Mouse (Mus musculus) brain, embryonic 14.5 days (tissue): ENCODE measurements around the gene Otud4. TPM values are rescaled to one million over a fixed set of nuclear protein-coding genes. Genes with fewer than 3 reads are reported as not detected.
A peak's percentile ranks its signal among the peaks of the same experiment; 100 is the strongest.

Experiments used
- DNase-seq: peaks from one replicate; pipeline ENCODE4 v3.0.0-alpha.2; 2011; ENCODE audit warnings: low read depth
- CTCF ChIP-seq: fragments of 200-500 bp; IDR thresholded peaks from 2 replicates; pipeline ENCODE4 v1.5.1; 2012; ENCODE audit warnings: inconsistent platforms, mild to moderate bottlenecking, moderate library complexity, borderline replicate concordance; ENCODE audit not compliant: insufficient read depth, insufficient read length; ENCODE audit errors: extremely low read depth
- POLR2A ChIP-seq: fragments of 200-500 bp; IDR thresholded peaks from 2 replicates; pipeline ENCODE4 v1.6.1; 2012; ENCODE audit warnings: mild to moderate bottlenecking, inconsistent platforms, borderline replicate concordance; ENCODE audit not compliant: poor library complexity, insufficient read depth, insufficient read length, severe bottlenecking; ENCODE audit errors: extremely low read depth
- polyA plus RNA-seq: library from polyadenylated mRNA; depleted of rRNA; stranded (reverse); fragments of >200 nt; gene quantifications from 2 replicates; pipeline ENCODE4 v1.2.3, GENCODE M21; 2012

Otud4 gene
- polyA plus RNA-seq, 1 experiment, result 28.9 TPM

DNA sequence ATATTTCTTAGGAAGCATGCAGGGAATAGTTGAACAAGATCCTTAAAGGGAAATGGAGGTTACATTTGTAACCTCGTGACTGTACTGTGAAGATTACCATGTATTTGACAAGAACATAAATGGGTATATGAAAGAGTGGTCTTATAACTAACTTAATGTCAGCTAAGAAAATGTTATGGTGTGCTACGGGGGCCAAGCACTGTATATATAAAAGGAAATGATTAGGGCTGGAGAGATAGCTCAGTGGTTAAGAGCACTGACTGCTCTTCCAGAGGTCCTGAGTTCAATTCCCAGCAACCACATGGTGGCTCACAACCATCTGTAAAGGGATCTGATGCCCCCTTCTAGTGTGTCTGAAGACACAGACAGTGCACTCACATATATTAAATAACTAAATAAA, 20.1 kb upstream of the Otud4 start:
- TF ChIP-seq POLR2A (no peak), CTCF (no peak)
- DNase-seq, result no peak

DNA sequence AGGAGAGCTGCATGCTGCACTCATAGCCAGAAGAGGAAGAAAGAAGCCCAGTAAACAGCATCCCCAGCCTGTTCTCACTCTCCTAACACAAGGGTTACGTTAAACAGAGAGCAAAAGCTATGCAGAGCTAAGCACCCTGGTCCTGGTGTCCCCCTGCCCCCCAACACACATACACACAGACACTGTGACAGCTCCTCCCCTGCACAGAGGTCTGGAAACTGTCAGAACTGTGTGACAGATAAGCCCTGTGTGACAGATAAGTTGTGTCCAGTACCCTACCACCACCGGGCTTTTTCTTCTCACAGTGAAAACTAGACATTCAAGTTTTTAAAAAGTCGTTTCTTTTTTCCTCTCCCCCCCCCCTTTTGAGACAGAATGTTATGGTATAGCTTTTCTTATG, 19.4 kb upstream of the Otud4 start:
- no peak for DNase-seq
- TF ChIP-seq CTCF (no peak), POLR2A (no peak)

- DNase-seq, result no peak
- no peak for TF ChIP-seq POLR2A
Measured at GRCm38 (mm10) chr8:79620489-79621276, 18.7 kb upstream of the Otud4 start.

DNA sequence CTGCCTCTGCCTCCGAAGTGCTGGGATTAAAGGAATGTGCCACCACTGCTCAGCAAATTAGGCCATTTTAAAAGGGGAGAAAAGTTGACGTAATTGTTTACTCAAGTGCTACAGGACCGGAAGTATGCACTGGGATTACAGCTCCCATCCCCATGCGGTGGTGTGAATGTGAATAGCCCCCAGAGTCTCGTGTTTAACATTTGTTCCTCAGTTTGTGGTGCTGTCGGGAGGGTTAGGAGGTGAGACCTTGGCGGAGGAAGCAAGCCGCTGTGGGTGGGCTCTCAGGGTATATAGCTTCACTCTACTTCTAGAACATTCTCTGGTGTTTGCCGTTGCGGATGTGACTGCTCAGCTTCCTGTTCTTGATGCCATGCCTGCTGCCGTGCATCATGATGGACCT, 17.1 kb upstream of the Otud4 start:
- DNase-seq, result no peak
- no peak for TF ChIP-seq POLR2A
- no peak for TF ChIP-seq CTCF

DNA sequence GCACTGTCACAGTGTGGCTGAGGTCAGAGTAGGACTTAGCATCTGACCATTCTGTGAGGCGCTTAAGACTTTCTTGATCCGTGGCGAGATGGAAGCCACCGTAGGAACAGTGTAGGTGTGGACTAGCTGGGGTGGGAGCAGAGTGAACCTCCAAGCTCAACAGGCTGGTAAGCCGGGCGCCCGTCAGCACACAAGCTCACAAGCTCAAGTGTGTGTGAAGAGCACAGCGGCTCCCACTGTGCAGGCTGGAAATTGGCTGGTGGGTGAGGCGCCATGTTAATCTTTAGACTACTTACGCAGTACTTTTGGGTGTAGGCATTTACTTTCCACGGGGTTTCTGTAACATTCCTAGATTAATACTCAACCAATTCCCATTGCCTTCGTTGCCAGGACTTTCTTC, 16.1 kb upstream of the Otud4 start:
- TF ChIP-seq CTCF (no peak), POLR2A (no peak)
- no peak for DNase-seq

- DNase-seq, result no peak
- no peak for TF ChIP-seq POLR2A
- no peak for TF ChIP-seq CTCF
Measured at GRCm38 (mm10) chr8:79624416-79624815, 15.0 kb upstream of the Otud4 start.

- TF ChIP-seq CTCF (no peak), POLR2A (no peak)
- no peak for DNase-seq
Measured at GRCm38 (mm10) chr8:79626213-79626612, 13.2 kb upstream of the Otud4 start.

DNA sequence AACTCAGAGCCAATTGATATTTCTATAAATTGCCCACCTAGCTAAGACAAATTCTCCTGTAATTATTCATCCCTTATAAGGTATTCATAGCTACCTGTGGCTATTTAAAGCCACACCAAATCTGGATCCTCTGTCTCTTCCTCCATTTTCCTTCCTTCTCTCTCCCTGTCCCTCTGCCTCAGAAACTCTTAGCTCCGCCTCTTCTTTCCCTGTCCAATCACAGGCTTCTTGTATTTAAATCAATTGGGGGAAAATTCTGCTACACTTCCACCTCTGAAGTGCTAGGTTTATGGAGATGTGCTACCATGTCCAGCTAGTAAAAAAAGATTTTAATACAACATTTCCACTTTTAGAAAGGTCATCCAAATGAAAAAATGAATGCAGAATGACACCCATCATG, 3.9 kb upstream of the Otud4 start:
- no peak for TF ChIP-seq CTCF
- no peak for TF ChIP-seq POLR2A
- no peak for DNase-seq

DNA sequence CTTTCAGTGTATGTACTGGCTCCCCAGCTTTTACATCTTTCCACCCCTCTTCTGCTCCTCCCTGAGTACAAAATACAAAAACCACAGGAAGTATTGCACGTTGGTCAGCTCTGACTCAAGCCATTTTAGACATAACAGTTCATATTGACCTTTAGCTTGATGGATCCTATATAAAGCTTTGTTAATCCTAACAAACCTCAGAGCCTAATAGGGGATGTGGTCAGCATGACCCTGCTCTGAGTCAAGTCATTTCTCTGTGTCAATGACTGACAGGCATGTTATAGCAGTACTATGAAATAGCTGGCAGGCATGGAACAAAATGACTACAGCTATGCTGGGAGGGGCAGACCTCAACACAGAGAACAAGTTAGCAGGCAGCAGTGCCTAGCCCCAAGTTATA, 3.3 kb upstream of the Otud4 start:
- TF ChIP-seq CTCF, result no peak
- TF ChIP-seq POLR2A, result no peak
- DNase-seq, result no peak

DNA sequence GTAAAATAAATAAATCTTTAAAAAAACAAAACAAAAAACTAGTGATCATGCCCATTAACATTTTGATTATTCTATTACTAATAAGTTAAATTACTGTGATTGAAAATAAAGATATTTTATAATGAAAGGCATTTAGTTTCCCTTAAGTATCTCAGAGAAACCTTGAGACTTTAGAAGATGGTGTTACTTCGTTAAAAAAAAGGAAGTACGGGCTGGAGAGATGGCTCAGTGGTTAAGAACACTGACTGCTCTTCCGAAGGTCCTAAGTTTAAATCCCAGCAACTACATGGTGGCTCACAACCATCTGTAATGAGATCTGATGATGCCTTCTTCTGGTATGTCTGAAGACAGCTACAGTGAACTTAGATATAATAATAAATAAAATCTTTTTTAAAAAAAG, 2.2 kb upstream of the Otud4 start:
- TF ChIP-seq POLR2A, result no peak
- no peak for TF ChIP-seq CTCF
- DNase-seq, result no peak

DNA sequence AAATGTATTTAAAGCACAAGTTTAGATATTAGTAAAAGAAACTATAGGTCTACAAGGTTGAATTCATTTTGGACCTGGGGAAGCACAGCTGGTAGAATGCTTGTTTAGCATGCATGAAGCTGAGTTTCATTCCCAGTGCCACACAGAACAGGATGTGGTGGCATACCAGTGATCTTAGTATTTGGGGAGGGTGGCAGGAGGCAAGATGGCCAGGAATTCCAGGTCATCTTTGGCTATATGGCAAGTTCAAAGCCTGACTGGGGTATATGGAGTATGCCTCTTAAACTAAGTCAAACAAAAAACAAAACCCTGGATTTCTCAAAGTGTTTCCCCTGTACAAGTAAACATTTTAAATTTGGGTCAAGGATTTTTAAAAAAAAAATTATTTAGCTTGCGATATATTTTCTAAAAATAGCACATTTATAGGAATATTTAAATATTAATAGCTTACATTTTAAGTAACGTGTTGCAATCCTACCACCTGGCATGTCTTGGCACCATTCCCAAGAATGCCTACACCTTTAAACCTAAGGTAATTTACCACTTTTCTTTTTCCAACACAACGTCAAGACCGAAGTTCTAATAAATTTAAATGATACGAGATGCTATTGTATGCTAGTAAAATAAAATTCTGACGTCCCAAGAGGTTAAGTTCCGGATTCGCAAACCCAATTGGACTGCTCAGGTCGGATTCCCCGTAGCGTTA, 1.3 kb upstream of the Otud4 start:
- DNase-seq, result peak; percentile 20
- TF ChIP-seq CTCF, result no peak
- TF ChIP-seq POLR2A, result no peak

GRCm38 (mm10) chr8:79638707-79639549, 490 bp upstream of the Otud4 start:
- peak; percentile 100 for DNase-seq
- TF ChIP-seq POLR2A (peak; percentile 87), CTCF (no peak)

DNA sequence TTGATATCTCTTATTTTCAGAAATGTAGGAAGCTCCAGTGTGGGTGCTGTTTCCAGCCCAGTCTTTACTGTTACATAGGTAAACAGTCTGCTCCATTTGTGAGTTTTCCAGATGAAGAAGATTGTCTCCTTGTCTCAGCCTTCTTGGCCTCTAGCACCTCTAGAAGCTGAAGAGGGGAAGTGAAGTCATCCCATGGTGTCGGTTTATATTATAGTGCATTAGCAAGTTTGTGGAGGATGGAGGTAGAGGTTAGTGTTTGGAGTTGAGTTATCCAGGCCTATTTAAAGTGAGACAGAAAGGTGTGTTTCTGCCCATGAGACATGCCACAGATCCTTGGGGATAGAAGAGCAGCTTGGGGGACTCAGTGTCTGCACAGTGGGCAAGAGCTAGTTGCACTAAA, 1.7 kb downstream of the Otud4 start:
- TF ChIP-seq POLR2A, result no peak
- no peak for TF ChIP-seq CTCF
- DNase-seq, result no peak
